Mouse (Mus musculus) lung, adult 18-20 months (tissue): ENCODE data around the gene Igfbp4.
A peak's percentile ranks its signal among the peaks of the same experiment; 100 is the strongest.

ENCODE experiments used
- DNase-seq, 2 experiments: peaks; one replicate each; pipeline ENCODE4 v3.0.0; 2022; ENCODE audit warnings: mixed read lengths in 2 of 2

Igfbp4 gene

DNA sequence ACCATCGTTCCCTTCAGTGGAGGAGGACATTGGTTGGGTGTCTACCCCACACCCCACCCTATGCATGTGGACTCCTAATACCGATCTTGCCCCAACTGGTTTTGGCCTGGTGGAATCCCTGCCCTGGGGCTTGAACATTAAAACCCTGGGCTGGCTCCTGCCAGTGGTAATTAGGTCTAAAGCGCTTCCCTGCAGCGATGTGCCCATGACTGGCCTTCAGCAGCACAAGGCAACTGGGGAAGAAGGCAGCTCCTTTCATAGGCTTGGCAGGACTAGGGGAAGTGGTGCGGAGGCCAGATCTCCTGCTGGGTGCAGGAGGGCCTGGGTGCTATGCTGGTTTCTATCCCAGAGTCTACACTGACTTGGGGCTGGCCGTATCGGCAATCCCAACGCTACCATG lies 42.5 kb downstream of the Igfbp4 start:
- no peak for DNase-seq

DNA sequence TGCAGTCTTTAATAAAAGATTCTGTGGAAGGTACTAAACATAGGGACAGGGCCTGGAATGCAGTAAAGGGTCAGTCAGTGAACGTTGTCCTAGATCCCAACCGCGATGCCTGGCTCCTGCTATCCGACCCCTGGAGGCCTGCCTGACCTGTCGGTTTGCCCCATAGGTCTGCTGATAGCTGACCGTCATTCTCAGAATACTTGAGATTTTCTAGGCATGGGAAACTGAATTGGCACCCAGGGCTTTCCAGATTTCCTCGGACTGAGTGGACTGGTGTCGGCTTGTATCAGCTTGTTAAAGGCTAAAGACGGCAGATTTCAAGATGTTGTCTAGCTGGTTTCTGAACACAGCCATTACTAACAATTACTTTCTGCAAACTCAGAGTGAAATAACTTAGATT lies 43.3 kb downstream of the Igfbp4 start:
- DNase-seq = no peak

DNA sequence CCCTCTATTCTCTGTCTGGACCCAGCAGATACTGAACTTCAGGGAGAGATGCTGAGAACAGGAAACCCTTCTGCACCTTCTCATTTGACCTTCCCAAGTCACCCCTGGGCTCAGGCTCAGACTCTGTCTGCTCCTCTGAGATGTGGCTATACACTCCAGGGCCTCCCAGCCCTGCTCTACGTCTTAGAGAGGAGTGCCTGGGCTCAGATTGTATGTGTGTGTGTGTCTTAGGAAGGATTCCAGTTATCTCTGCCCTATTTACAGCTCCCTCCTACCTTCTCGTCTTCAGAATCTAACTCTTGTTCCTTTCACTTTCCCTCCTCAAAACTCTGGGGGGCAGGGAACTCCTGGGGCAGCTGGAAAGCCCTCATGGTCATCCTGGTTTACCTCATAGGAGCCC lies 47.4 kb downstream of the Igfbp4 start:
- no peak for DNase-seq

DNA sequence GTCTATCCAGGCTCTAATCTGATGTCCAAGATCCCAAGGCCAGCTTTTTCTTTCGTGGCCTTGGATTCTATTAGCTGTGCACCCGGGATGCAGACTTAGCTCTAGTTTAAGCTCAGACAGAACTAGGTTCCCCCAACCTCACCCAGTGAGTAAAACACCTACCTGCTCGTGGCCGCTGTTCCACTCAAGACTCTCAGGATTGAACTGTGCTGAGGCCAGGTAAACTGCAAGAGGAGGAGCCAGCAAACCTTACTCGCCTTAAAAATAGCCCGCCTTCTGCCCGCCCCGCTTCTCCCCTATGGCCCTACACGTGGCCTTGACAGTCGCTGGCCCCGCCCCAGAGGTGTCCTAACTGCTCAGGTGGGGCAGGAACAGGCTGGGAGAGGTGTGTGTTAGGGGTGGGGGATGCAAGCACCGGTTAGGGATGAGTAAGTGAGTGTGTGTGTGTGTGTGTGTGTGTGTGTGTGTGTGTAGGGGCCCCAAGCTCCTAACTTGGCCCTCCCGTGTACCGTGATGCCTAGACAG lies 48.1 kb downstream of the Igfbp4 start, which contains the start of gene Tns4:
TSS of gene Tns4 (minus strand) at position 230 of the 525 bp plus-strand sequence.
- peak; percentile 33 to 43 for DNase-seq

DNA sequence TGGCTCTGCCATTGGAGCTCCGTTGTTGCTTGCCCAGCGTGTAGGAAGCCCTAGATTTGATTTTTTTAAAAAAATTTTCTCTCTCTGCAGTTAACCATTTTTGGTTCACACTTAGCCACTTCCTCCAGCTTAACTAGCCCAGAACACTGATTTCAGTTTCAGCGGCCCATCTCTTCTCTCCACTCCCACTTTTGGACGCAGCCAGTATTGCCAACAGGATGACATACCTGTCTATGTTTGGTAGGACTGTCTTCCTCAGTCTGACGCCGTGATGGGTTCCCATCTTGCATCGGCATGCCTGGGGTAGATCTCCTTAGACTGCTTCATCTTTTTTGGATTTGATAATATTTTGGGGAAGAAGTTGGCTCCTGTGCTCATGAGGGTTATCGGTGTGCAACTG lies 49.3 kb downstream of the Igfbp4 start:
- DNase-seq = no peak

DNA sequence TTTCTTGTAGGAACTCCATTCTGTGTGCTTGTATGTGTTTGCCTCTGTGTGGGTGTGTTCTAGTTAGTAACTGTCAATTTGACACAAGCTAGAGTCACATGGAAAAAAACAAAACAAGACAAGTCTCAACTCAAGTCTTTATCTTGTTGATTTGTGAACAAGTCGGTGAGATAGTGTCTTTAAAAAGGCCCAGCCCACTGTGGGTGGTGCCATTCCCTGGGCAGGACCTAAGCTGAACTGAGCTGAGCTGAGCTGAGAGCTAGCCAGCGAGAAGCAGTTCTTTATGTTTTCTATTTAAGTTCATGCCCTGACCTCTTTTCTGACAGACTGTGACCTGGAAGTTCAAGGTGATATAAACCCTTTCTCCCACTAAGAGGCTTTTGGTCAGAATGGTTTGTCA lies 50.6 kb downstream of the Igfbp4 start:
- no peak for DNase-seq

DNA sequence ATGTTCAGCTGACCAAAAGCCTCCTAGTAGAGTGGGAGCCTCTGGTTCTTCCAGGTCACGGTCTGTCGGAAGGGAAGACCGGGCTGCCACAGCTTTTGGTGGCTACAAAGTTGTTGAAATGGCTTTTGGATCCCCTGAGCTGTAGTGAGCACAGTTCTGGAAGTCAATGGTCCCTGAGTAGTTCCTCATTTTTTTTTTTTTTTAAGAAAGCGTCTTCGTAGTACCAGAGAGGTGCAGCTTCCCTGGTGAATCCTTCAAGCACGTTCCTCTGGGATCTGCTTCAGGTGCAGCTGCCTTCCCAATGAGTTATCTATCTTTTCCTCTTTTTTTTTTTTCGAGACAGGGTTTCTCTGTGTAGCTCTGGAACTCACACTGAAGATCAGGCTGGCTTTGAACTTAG lies 52.7 kb downstream of the Igfbp4 start:
- no peak for DNase-seq

DNA sequence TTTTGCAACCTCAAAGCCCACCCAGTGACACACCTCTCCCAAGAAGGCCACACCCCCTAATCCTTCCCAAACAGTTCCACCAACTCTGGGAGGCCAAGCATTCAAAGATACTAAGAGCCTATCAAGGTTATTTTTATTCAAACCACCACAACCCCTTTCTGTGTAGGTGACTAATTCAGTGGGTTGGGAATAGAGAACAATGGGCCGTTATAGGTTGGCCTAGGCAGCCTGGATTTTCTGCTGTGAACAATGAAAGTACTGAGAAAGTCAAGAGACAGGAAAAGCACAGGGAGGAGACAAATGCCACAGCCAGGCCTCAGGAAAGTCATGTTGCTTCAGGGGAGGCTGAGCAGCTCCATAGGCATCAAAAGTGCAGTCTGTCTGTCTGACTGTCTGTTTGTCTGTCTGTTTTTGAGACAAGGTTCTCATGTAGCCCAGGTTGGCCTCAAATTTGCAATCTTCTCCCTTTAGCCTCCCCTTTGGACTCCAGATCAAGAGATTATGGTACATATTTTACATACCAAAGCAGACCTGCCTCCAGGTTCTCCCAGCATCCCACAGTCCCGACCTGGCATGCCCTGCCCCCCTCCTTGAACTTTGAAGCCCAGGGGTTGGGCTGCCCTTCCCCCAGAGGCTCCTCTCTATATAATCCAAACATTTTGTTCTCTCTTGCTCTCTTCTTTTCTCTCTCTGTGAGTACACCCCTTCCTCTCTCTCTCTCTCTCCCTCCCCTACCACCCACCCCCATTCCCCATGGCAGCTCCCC lies 54.0 kb downstream of the Igfbp4 start:
- no peak for DNase-seq

DNA sequence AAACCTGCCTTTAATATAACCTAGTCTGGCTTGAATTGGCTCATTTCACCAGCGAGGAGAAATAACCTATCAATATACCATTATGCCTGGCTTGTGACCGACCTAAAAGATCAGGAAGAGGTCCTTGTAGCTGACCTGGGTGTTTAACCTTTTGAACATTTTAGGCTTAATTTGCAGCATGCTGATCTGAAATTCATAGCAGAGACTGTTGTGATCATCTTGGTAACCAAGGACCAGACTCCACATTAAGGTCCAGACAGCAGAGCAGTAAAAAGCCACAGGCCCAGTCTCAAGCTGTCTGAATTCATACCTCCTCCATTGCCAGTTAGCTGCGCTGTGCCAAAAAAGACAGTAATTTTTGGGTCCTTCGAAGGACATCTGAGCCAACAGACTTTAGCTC lies 54.7 kb downstream of the Igfbp4 start:
- DNase-seq = no peak

DNA sequence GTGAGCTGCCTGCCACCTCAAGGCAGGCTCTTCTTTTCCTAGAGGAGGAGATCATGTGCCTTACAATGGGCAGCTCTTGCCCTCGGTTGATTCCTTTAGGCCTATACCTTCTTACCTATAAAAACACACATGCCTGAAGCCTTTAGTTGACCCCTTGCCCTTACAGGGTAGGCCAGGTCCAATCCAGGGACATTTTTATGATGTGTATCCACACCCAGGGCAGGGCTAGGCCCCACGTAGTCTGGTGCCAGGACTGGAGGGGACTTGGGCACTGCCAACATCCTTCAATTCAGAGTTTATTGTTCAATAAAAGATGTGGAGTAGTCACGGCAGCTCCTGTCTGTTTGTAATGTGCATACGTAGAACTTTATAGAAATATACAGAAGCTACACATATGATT lies 55.4 kb downstream of the Igfbp4 start:
- no peak for DNase-seq

DNA sequence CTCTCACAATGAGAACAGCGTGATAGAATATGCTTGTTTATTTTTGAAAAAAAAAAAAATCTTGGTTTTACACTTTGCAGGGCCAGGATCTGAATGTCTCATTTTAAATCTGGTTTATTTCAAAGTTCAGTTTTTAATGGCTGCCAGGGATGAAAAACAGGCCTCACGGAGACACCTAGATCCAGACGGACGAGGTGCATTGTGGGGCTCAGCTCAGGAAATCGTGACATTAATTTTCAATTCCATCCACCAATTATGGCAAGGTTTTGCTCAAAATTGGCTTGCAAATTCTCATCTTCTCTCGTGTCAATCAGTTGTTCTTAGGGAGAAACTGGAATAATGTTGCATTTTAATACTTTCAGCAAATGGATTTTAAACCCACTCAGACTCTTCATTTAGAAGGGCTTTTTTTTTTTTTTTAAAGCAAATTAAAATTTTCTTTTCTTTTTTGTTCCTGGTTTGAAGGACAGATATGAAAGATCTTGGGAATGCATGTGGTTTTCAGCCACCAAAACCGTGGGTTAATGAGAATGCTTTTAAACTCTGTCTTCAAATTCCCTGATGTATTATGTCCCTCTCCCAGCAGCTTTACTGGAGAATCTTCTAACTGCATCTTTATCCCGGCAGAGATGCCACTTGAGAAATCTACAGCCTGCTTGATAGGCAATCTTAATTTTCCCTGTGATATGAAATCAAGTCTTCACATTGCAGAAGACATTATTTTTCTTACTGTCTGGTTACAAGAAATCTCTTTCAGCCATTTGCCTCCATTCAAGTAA lies 56.1 kb downstream of the Igfbp4 start:
- no peak for DNase-seq

DNA sequence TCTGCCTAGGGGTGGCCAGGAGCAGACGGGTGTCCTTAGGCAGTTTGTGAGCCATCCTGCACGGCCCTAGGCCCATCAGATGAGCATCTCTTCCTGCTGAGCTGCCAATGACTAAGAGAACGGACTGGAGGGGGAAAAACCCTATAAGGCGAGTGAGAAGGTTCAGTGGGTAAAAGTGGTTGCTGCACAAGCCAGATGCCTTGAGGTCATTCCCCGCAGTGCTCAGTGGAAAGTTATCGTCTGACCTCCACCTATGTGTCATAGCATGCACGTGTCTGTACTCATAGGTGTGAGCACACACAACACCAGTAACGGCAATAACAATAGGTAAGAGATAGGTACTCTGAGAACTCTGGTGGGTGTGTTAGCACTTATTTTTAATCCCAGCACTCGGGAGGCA lies 57.9 kb downstream of the Igfbp4 start:
- DNase-seq = no peak

DNA sequence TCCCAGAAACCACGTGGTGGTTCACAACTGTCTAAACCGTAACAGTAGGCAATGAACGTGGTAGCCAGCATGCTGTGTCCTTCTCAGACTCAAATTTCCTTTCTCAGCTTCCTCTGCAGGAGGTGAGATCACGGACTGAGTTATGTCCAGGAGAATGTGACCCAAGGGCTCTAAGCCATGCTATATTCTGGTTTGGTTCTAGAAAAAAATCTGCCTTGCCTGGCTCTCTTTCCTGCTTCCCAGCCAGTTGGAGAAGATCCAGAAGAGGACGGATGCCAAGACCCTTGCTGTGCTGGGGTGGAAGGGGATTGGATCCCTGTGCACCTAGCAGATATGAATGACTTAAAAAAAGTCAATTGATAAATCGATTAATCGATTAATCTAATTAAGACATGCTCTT lies 58.5 kb downstream of the Igfbp4 start:
- DNase-seq = no peak

DNA sequence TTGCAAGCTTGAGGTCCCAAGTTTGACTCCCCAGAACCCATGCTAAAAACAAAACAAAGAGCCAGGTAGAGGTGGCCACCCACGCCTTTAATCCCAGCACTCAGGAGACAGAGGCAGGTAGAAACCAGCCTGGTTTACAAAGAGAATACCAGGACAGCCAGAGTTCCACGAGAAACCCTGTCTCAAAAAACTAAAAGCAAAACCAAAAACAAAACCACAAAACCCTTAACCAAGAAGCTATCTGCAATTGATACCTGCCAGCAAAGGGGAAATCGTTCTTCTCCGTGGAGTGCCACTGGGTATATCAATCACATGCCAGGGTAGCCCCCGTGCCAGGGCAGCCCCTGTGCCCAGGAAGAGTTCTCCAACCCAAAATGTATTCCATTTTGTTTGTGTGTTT lies 59.2 kb downstream of the Igfbp4 start:
- DNase-seq = no peak

DNA sequence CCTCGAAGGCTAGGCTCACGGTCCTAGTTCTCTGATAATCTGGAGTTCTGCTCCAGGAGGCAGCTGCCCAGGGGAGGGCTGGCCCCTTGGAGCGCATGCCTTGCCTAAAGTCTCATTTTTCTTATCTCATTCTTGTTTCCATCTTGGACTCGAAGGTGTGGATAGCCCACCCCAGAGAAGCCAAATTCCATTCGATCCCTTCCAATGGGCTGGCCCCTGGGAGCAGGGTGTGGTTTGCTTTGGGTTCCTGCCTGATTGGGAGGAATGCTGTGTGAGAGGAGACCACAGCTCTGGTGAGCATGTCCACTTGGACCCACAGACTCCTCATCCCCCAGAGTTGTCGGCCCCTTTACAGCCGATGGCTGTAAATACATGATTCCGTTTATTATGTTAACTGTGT lies 60.6 kb downstream of the Igfbp4 start:
- DNase-seq = no peak

DNA sequence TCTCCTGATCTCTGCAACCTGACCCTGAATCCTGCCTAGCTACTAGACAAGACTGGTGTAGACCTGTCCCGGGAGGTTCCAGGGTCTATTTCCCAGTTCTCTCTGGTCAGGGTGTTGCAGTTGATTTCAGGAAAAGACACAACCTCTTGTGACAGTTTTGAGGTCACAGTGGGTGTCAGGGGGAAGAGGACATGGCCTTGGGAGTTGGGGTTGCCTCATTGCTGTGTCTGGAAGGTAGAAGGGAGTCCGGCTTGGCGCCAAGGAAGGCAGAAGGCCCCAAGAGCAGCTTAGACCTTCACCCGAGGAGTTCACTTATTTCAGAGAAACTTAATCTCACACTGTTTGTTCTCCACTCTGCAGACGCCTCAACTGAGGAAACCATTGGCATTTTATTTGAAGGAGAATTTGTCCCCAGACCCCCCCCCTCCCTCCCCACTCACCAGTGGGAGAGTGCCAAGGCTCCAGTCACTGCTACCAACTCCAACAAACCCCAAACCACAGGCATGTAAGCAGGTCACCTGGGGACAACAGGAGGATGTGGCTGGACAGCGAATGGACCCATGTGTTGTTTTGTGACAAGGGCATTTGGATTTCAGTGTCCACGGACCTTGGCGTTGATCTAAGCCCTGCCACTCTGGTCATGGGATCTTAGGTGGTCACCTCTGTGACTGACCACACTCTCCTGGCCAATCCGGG lies 61.7 kb downstream of the Igfbp4 start:
- DNase-seq = no peak
